ENCODE assay signal across 8 mouse cellular contexts in the genomic region with DNA sequence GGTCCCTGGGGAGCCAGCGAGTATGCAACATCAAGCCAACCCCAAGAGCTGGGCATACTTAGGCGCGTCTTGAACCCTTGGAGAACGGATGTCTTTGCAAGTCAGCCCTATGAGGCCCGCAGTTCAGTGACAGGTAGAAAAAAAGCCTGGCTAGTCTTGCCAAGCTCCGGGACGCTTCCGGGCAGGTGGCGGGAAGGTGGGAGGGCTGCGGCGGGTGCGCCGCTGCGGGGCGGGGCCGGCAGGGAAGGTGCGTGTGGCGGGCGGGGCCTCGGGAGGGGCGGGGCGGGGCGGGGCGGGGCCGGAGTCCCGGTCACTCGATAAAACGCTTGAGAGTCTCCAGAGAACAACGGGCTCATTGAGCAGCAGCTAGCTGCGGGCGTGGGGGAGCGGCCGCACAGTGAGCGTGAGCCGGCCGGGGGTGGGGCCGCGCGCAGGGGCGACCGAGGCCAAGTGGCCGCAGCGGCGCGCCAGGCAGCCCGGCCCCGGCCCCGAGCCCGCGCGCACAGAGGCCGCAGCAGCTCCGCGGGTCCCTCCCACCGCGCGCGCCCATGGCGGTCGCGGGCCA. TPM values are rescaled to one million over a fixed set of nuclear protein-coding genes. Genes with fewer than 3 reads are reported as not detected.
DNase-seq lines count a peak whose midpoint lies in the region; ATAC-seq and TF ChIP-seq lines count a peak whose summit lies in the region.

No protein-coding gene starts in this region.

- no peak for TF ChIP-seq EP300 in CH12.LX (IDR thresholded peaks at IDR 0.05; ENCODE audit: low read length)
- TF ChIP-seq EP300 in liver, embryonic 14.5 days (IDR thresholded peaks at IDR 0.05; ENCODE audit: low read depth): no peak

- peak overlapping the region; percentile 41 for H3K9ac ChIP-seq in CH12.LX (ENCODE audit: insufficient read depth, low read depth)
- peak overlapping the region; percentile 94 for H3K9ac ChIP-seq in heart, embryonic 13.5 days
- peak overlapping the region; percentile 68 for H3K9ac ChIP-seq in kidney, embryonic 15.5 days
- H3K9ac ChIP-seq in liver, embryonic 14.5 days (replicated peaks): 0 out of 2 replicates have a peak overlapping the region, but pooled peaks have one; percentile 27
- peak overlapping the region; percentile 73 for H3K9ac ChIP-seq in stomach, embryonic 14.5 days (replicated peaks; ENCODE audit: low read depth, low read length)

- under 1% methylated on average over 61 of the region's 61 CpGs for WGBS in heart, embryonic 13.5 days
- 1% methylated on average over 60 of the region's 61 CpGs for WGBS in kidney, embryonic 15.5 days
- under 1% methylated on average over 39 of the region's 61 CpGs for WGBS in liver, embryonic 14.5 days (ENCODE audit: insufficient replicate concordance)
- under 1% methylated on average over 47 of the region's 61 CpGs for WGBS in stomach, embryonic 14.5 days

- DNase-seq in CH12.LX (ENCODE audit: extremely low read depth): peak; percentile 72
- peak; percentile 56 for DNase-seq in brain, adult 2 months (ENCODE audit: low read depth, low spot score)
- peak; percentile 18 to 35 (median 26) for DNase-seq in liver, embryonic 14.5 days (ENCODE audit: low read depth in 3 of 3, low spot score in 3 of 3)
- peak; percentile 87 for DNase-seq in naive thymus-derived CD4-positive, alpha-beta T cell, adult 2 months (ENCODE audit: low read depth)

- TF ChIP-seq POLR2A in CH12.LX (IDR thresholded peaks at IDR 0.05; ENCODE audit: low read depth, low read length): peak; percentile 50; the same call in 1 of the 2 replicates
- TF ChIP-seq POLR2A in embryonic fibroblast, embryonic 13.5 days (IDR thresholded peaks at IDR 0.05; ENCODE audit: low read depth, low read length): peak; percentile 56; the same call in 1 of the 2 replicates

- H3K27ac ChIP-seq in CH12.LX (ENCODE audit: insufficient read depth, low read depth): peak overlapping the region; percentile 15; the same call in 1 of the 2 replicates
- no peak overlapping the region for H3K27ac ChIP-seq in embryonic fibroblast, embryonic 13.5 days (ENCODE audit: insufficient read depth, low read length)
- H3K27ac ChIP-seq in heart, embryonic 13.5 days (replicated peaks): peak overlapping the region; percentile 88
- peak overlapping the region; percentile 92 for H3K27ac ChIP-seq in kidney, embryonic 15.5 days
- no peak overlapping the region for H3K27ac ChIP-seq in liver, embryonic 14.5 days
- H3K27ac ChIP-seq in stomach, embryonic 14.5 days (ENCODE audit: low read length): peak overlapping the region; percentile 77

- no peak for TF ChIP-seq RAD21 in CH12.LX (IDR thresholded peaks at IDR 0.05; ENCODE audit: low read depth, low read length)

- peak; percentile 79; the same call in 1 of the 2 replicates for ATAC-seq in heart, embryonic 13.5 days (ENCODE audit: extremely low read depth, insufficient number of reproducible peaks, low FRiP score, low TSS enrichment)
- ATAC-seq in kidney, embryonic 15.5 days (replicated peaks; ENCODE audit: low FRiP score): peak; percentile 95
- ATAC-seq in liver, embryonic 14.5 days (ENCODE audit: insufficient read depth): peak; percentile 85
- ATAC-seq in stomach, embryonic 14.5 days (ENCODE audit: insufficient number of reproducible peaks, insufficient read depth, low FRiP score, low read depth): peak; percentile 93

- no peaks in the 10 kb centered on the region for H3K36me3 ChIP-seq in CH12.LX (replicated peaks in 1 of 2; ENCODE audit: control insufficient read depth in 1 of 2, insufficient read depth in 1 of 2, low read length in 1 of 2)
- no peaks in the 10 kb centered on the region for H3K36me3 ChIP-seq in heart, embryonic 13.5 days
- no peaks in the 10 kb centered on the region for H3K36me3 ChIP-seq in kidney, embryonic 15.5 days
- H3K36me3 ChIP-seq in liver, embryonic 14.5 days (replicated peaks; ENCODE audit: control insufficient read depth, insufficient read depth, low read depth): no peaks in the 10 kb centered on the region
- H3K36me3 ChIP-seq in stomach, embryonic 14.5 days (ENCODE audit: control insufficient read depth, insufficient read depth, low read length): no peaks in the 10 kb centered on the region

- in situ Hi-C loops in CH12.LX (cut with MboI; ENCODE audit: low pct_ligation_motif_present, low pct_unique_long_range_greater_than_20kb, low sequenced_read_pairs): no loop called here

- peak overlapping the region; percentile 58 to 75 (median 74) for H3K4me3 ChIP-seq in CH12.LX (replicated peaks in 1 of 3; ENCODE audit: low read depth in 2 of 3, low read length in 2 of 3, poor library complexity in 1 of 3)
- H3K4me3 ChIP-seq in embryonic fibroblast, embryonic 13.5 days (ENCODE audit: insufficient read depth, low read length): peak overlapping the region; percentile 47
- peak overlapping the region; percentile 91 for H3K4me3 ChIP-seq in heart, embryonic 13.5 days
- H3K4me3 ChIP-seq in kidney, embryonic 15.5 days (replicated peaks): peak overlapping the region; percentile 88
- H3K4me3 ChIP-seq in liver, embryonic 14.5 days (ENCODE audit: insufficient read depth in 1 of 2, low read depth in 2 of 2, low read length in 2 of 2): peak overlapping the region; percentile 63 to 64
- peak overlapping the region; percentile 77 for H3K4me3 ChIP-seq in stomach, embryonic 14.5 days (ENCODE audit: low read depth, low read length)

- no peaks in the 10 kb centered on the region for H3K79me2 ChIP-seq in CH12.LX (replicated peaks; ENCODE audit: control insufficient read depth, extremely low read depth, insufficient read depth, poor library complexity, severe bottlenecking)

- H3K4me1 ChIP-seq in CH12.LX (ENCODE audit: control insufficient read depth in 1 of 2, insufficient read depth in 2 of 2): peaks cover 4 to 23% of the 10 kb centered on the region in 2 experiments; a peak in 3 of 4 replicates
- 0 out of 2 replicates have a peak, but pooled peaks cover 4% of the 10 kb centered on the region for H3K4me1 ChIP-seq in embryonic fibroblast, embryonic 13.5 days (ENCODE audit: control insufficient read depth, insufficient read depth, low read length)
- H3K4me1 ChIP-seq in heart, embryonic 13.5 days: peaks cover 39% of the 10 kb centered on the region
- H3K4me1 ChIP-seq in kidney, embryonic 15.5 days: peaks cover 44% of the 10 kb centered on the region
- H3K4me1 ChIP-seq in liver, embryonic 14.5 days (replicated peaks; ENCODE audit: control insufficient read depth in 2 of 2, insufficient read depth in 2 of 2, low read length in 1 of 2): peaks cover 3 to 5% of the 10 kb centered on the region in 2 experiments; a peak in 1 of 4 replicates
- 0 out of 2 replicates have a peak, but pooled peaks cover 8% of the 10 kb centered on the region for H3K4me1 ChIP-seq in stomach, embryonic 14.5 days (ENCODE audit: control insufficient read depth, insufficient read depth, low read length)

- no peaks in the 10 kb centered on the region for H3K9me3 ChIP-seq in CH12.LX (replicated peaks; ENCODE audit: low read length)
- no peaks in the 10 kb centered on the region for H3K9me3 ChIP-seq in heart, embryonic 13.5 days
- H3K9me3 ChIP-seq in kidney, embryonic 15.5 days (replicated peaks): no peaks in the 10 kb centered on the region
- H3K9me3 ChIP-seq in liver, embryonic 14.5 days (ENCODE audit: control insufficient read depth, low read length): no peaks in the 10 kb centered on the region
- H3K9me3 ChIP-seq in stomach, embryonic 14.5 days (ENCODE audit: control insufficient read depth, low read depth, low read length): no peaks in the 10 kb centered on the region

- H3K27me3 ChIP-seq in CH12.LX (replicated peaks): peaks cover 4% of the 10 kb centered on the region
- H3K27me3 ChIP-seq in heart, embryonic 13.5 days (replicated peaks): no peaks in the 10 kb centered on the region
- peaks cover 12% of the 10 kb centered on the region for H3K27me3 ChIP-seq in kidney, embryonic 15.5 days
- H3K27me3 ChIP-seq in liver, embryonic 14.5 days (ENCODE audit: control insufficient read depth, insufficient read depth, low read length): peaks cover 16% of the 10 kb centered on the region
- H3K27me3 ChIP-seq in stomach, embryonic 14.5 days (ENCODE audit: control insufficient read depth, insufficient read depth, low read length): no peaks in the 10 kb centered on the region

- peak overlapping the region; percentile 53 for H3K4me2 ChIP-seq in CH12.LX (ENCODE audit: insufficient read depth, low read depth, poor library complexity, severe bottlenecking)
- H3K4me2 ChIP-seq in heart, embryonic 13.5 days: peak overlapping the region; percentile 93
- H3K4me2 ChIP-seq in kidney, embryonic 15.5 days: peak overlapping the region; percentile 86
- peak overlapping the region; percentile 78 for H3K4me2 ChIP-seq in liver, embryonic 14.5 days (ENCODE audit: low read depth)
- peak overlapping the region; percentile 89 for H3K4me2 ChIP-seq in stomach, embryonic 14.5 days (replicated peaks; ENCODE audit: low read depth, low read length)

- TF ChIP-seq CTCF in CH12.LX (conservative IDR thresholded peaks at IDR 0.05 in 1 of 2, IDR thresholded peaks at IDR 0.05 in 1 of 2; ENCODE audit: low read depth in 2 of 2, low read length in 2 of 2): no peak
- TF ChIP-seq CTCF in embryonic fibroblast, embryonic 13.5 days (IDR thresholded peaks at IDR 0.05; ENCODE audit: borderline replicate concordance, insufficient read depth, low read length): no peak
- no peak for TF ChIP-seq CTCF in liver, embryonic 14.5 days (IDR thresholded peaks at IDR 0.05; ENCODE audit: low read depth)

- dilution Hi-C loops in CH12.LX (cut with MboI; ENCODE audit: extremely low pct_ligation_motif_present, extremely low pct_unique_long_range_greater_than_20kb, low sequenced_read_pairs): no loop called here

TF ChIP-seq in CH12.LX, 34 proteins besides CTCF, POLR2A, EP300 and RAD21 (continues in another document):
- TF ChIP-seq NELFE (IDR thresholded peaks at IDR 0.05; ENCODE audit: low read depth, low read length) (0 out of 2 replicates have a peak, but pooled peaks have one; percentile 38), ELF1 (IDR thresholded peaks at IDR 0.05; ENCODE audit: low read depth, low read length) (peak; percentile 72), TCF12 (IDR thresholded peaks at IDR 0.05; ENCODE audit: low read depth, low read length) (peak; percentile 32), USF1 (IDR thresholded peaks at IDR 0.05; ENCODE audit: low read depth, low read length) (no peak), ZNF384 (IDR thresholded peaks at IDR 0.05; ENCODE audit: low read depth, low read length) (peak; percentile 69), SIN3A (IDR thresholded peaks at IDR 0.05; ENCODE audit: low read length) (no peak; the same call in 1 of the 2 replicates)

RNA-seq across cellular contexts. Expression of a gene that starts 41.3 kb away (rescaled TPM):
- 3.9 and 6.1 TPM in 2 replicates for total RNA-seq in CH12.LX (2012; rRNA removed)
- total RNA-seq in CH12.LX (2014; rRNA removed): 10.9 and 11.5 TPM in 2 replicates
- polyA plus RNA-seq in CH12.LX (2012; ENCODE audit: insufficient read length, low read depth): 11.2 and 13.9 TPM in 2 replicates
- 21.9 and 24.0 TPM in 2 replicates for polyA plus RNA-seq in embryonic fibroblast, embryonic 13.5 days (2011; ENCODE audit: insufficient read length, low read depth, missing spikeins)
- 65.2 and 65.8 TPM in 2 replicates for polyA plus RNA-seq in heart, embryonic 13.5 days (2015; fragmentation: Nextera tagmentation; extraction: Ambion mirVana)
- polyA plus RNA-seq in kidney, embryonic 15.5 days (2015; fragmentation: Nextera tagmentation; extraction: Ambion mirVana): 69.9 and 74.6 TPM in 2 replicates
- 4.1 and 5.5 TPM in 2 replicates for polyA plus RNA-seq in liver, embryonic 14.5 days (2012; rRNA removed)
- polyA plus RNA-seq in liver, embryonic 14.5 days (2014; fragmentation: Nextera tagmentation; extraction: Ambion mirVana): 6.2 and 8.4 TPM in 2 replicates
- polyA plus RNA-seq in stomach, embryonic 14.5 days (2014; fragmentation: Nextera tagmentation; extraction: Ambion mirVana): 65.5 and 77.0 TPM in 2 replicates

Comparison
In these comparisons a context has a peak if more than half of its experiments do, and no peak if none do; other contexts are left out.
1. DNase-seq: peak in every context shown above with its lines; median percentile 87 in naive thymus-derived CD4-positive, alpha-beta T cell, adult 2 months; 72 in CH12.LX; 56 in brain, adult 2 months; 26 in liver, embryonic 14.5 days.
2. H3K27ac ChIP-seq: peak in CH12.LX (single experiment), heart, embryonic 13.5 days (single experiment), kidney, embryonic 15.5 days (single experiment) and stomach, embryonic 14.5 days (single experiment); none in embryonic fibroblast, embryonic 13.5 days (single experiment) and liver, embryonic 14.5 days (single experiment).
3. H3K9ac ChIP-seq: peak in every context shown above with its lines; median percentile 94 in heart, embryonic 13.5 days; 73 in stomach, embryonic 14.5 days; 68 in kidney, embryonic 15.5 days; 41 in CH12.LX; 27 in liver, embryonic 14.5 days.
4. Peak in every context shown above with its lines, with median percentiles within 50 percentile points of each other: H3K4me2 ChIP-seq, H3K4me3 ChIP-seq and ATAC-seq.